Mouse (Mus musculus) lung, postnatal 0 days (tissue): ENCODE data around the gene Kctd6. TPM values are rescaled to one million over a fixed set of nuclear protein-coding genes. Genes with fewer than 3 reads are reported as not detected.
"Not testable (repeated sequence)": the region's sequence is repeated elsewhere in the genome, so short reads cannot be mapped to it uniquely, and the experiment has no call there.

Source experiments
- ATAC-seq: fragments of 200-750 bp; cut with Nextera tagmentation; 2 replicates; pipeline ENCODE4 v1.8.0; 2017; ENCODE audit warnings: moderate library complexity
- DNase-seq: peaks from one replicate; pipeline ENCODE4 v3.0.0-alpha.2; 2016; ENCODE audit warnings: low spot score
- H3K27ac ChIP-seq: fragments of 300-500 bp; sonication (generic); 2 replicates; pipeline ENCODE4 v1.5.1; 2014; ENCODE audit warnings: antibody characterized with exemption, mild to moderate bottlenecking, low read length, mixed read lengths
- H3K27me3 ChIP-seq: fragments of 300-500 bp; sonication (generic); replicated peaks from 2 replicates; pipeline ENCODE4 v1.6.1; 2014; ENCODE audit warnings: low read length, mixed read lengths; ENCODE audit not compliant: insufficient read depth
- H3K36me3 ChIP-seq: fragments of 300-500 bp; sonication (generic); 2 replicates; pipeline ENCODE4 v1.6.1; 2014; ENCODE audit warnings: low read length, mixed read lengths; ENCODE audit not compliant: insufficient read depth
- H3K4me1 ChIP-seq: fragments of 300-500 bp; sonication (generic); 2 replicates; pipeline ENCODE4 v1.6.1; 2014; ENCODE audit warnings: antibody characterized with exemption, low read depth, low read length, mixed read lengths; ENCODE audit not compliant: insufficient read depth
- H3K4me2 ChIP-seq: fragments of 300-500 bp; sonication (generic); replicated peaks from 2 replicates; pipeline ENCODE4 v1.6.1; 2014; ENCODE audit warnings: low read depth, mild to moderate bottlenecking, low read length, moderate library complexity, mixed read lengths
- H3K4me3 ChIP-seq: fragments of 300-500 bp; sonication (generic); 2 replicates; pipeline ENCODE4 v1.5.1; 2014; ENCODE audit warnings: low read depth, low read length
- H3K9ac ChIP-seq: fragments of 300-500 bp; sonication (generic); replicated peaks from 2 replicates; pipeline ENCODE4 v1.6.1; 2014; ENCODE audit warnings: low read depth, mild to moderate bottlenecking
- H3K9me3 ChIP-seq: fragments of 300-500 bp; sonication (generic); 2 replicates; pipeline ENCODE4 v1.6.1; 2016; ENCODE audit warnings: low read length, mixed read lengths
- CTCF ChIP-seq: IDR thresholded peaks from 2 replicates; pipeline ENCODE4 v1.5.1; 2016; ENCODE audit warnings: antibody characterized with exemption, mild to moderate bottlenecking
- EP300 ChIP-seq: IDR thresholded peaks from 2 replicates; pipeline ENCODE4 v1.6.1; 2016; ENCODE audit warnings: antibody characterized with exemption, mild to moderate bottlenecking, control low read depth
- WGBS: fragments of 180-500 bp; shearing (Covaris S2); extraction: QIAGEN DNeasy Blood & Tissue Kit; methylation state at CpG from one replicate; pipeline ENCODE4 v1.1.7; 2014; 5-methylcytosine and 5-hydroxymethylcytosine counted together
- polyA plus RNA-seq: library from polyadenylated mRNA; unstranded; fragments of >200 nt; fragmentation: Nextera tagmentation; extraction: Ambion mirVana; gene quantifications from 2 replicates; pipeline ENCODE4 v1.2.1, GENCODE M21; 2015

Gene Kctd6
- 18.5 and 19.5 TPM in 2 replicates for polyA plus RNA-seq

DNA sequence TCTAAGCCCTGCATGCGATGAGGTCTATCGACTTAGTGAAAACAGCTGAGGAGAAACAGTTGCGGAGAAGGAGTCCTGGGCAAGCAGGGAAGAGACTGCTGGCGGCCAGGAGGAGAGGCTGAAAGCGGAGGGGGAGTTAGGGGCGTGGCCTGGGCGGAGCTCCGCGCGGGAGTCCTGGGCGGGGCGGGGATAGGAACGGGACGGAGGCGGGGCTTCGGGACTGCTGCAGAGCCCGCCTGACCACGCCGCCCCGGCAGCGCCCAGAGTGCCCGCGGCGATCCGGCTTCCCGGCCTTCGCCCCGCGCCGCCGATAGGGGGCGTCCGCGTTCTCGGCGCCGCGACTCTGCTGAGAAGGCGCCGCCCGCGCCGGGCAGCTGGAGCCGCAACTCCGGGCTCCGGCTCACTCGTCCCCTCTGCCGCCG is at the start of gene Kctd6:
Gene Kctd6 (plus strand): TSS at position 338 of the 422 bp plus-strand sequence.
- Histone ChIP-seq H3K9me3 (no peaks in the 10 kb centered on the region), H3K9ac (peak within 1 kb of the TSS; percentile 88), H3K27ac (peak within 1 kb of the TSS; percentile 95), H3K27me3 (no peaks in the 10 kb centered on the region), H3K4me1 (peaks cover 11% of the 10 kb centered on the region; the same call in 1 of the 2 replicates), H3K4me2 (peak within 1 kb of the TSS; percentile 83), H3K4me3 (peak within 1 kb of the TSS; percentile 81), H3K36me3 (no peaks in the 10 kb centered on the region)
- ATAC-seq (peak; percentile 99), DNase-seq (peak; percentile 99)
- TF ChIP-seq EP300 (no peak), CTCF (peak; percentile 74)
- under 1% methylated on average over 31 of the region's 49 CpGs for WGBS

DNA sequence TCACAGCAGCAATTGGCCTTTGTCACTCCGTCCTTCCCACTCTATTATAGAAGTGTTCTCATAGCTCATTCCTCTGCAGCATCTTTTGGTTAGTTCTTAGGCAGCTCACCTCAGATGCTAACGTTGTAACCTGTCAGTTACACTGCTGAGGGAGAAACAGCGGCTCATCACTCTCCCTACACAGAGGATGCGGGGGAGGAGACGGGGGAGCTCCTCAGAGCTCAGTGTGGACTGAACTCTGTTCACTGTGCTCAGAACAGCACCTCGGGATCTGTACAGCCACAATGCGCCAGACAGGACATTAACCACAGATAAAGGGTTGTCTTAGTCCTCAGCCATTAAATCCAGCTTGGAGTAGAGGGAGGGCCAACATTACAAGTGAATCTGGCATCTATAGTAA is 49.5 kb upstream of the Kctd6 start:
- TF ChIP-seq CTCF: no peak
- TF ChIP-seq EP300: no peak
- Histone ChIP-seq H3K9ac (no peak overlapping the region), H3K4me2 (no peak overlapping the region), H3K9me3 (no peaks in the 10 kb centered on the region), H3K27me3 (no peaks in the 10 kb centered on the region), H3K27ac (no peak overlapping the region), H3K4me3 (no peak overlapping the region), H3K4me1 (no peaks in the 10 kb centered on the region), H3K36me3 (peaks cover 49% of the 10 kb centered on the region)
- DNase-seq (no peak), ATAC-seq (no peak)
- 83% methylated on average over 7 of the region's 7 CpGs for WGBS

DNA sequence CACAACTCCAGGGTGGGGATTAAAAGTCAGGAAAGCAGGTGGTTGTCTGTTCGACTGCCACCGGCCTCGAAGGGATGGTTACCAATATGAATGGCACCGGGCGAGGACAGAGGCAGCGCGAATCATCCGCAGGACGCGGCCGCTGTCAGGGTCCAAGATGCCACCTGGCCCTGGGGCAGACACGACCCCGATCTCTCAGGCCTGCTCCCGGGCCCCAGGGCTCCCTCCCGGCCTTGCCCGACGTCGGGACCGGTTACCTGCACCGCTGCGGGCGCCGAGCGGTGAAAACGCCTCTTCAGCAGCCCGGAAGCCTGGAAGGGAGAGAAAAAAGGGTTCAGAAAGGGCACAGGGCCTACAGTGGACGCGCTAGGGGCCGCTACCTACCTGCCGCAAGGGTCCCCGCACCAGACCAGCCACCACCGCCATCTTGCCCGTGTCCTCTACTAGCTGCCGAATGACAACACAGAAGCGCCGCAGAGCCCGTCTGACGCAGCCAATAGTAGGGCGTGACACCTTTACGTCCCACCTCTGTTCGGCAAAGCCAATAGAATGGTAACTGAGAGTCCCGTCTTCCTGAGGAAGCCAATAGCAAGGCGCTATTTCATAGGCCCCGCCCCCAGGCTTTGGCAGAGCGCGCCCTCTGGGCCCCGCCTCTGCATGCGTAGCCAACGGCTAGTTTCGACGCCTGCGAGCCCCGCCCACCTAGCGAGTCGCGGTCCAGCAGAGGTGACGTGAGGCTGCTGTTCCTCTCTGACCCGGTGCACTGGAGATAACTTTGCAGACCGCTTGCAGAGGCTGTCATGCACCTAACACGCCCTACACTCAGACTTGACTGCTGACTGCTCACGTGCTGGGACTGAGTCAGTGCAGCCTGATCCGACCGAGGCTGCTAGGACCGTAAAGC is 41.2 kb upstream of the Kctd6 start, which contains the start of gene Pdhb:
Gene Pdhb (minus strand): TSS at position 519 of the 904 bp plus-strand sequence.
- Histone ChIP-seq H3K27ac (peak within 1 kb of the TSS; percentile 86), H3K9me3 (no peaks in the 10 kb centered on the region), H3K9ac (peak within 1 kb of the TSS; percentile 97), H3K4me1 (peaks cover 4% of the 10 kb centered on the region; the same call in 1 of the 2 replicates), H3K4me2 (peak within 1 kb of the TSS; percentile 87), H3K27me3 (no peaks in the 10 kb centered on the region), H3K4me3 (peak within 1 kb of the TSS; percentile 93), H3K36me3 (peaks cover 15% of the 10 kb centered on the region)
- peak; percentile 100 for DNase-seq
- peak; percentile 99 for ATAC-seq
- WGBS: 1% methylated on average over 64 of the region's 64 CpGs
- TF ChIP-seq CTCF (peak; percentile 45), EP300 (peak; percentile 44; the same call in 1 of the 2 replicates)

DNA sequence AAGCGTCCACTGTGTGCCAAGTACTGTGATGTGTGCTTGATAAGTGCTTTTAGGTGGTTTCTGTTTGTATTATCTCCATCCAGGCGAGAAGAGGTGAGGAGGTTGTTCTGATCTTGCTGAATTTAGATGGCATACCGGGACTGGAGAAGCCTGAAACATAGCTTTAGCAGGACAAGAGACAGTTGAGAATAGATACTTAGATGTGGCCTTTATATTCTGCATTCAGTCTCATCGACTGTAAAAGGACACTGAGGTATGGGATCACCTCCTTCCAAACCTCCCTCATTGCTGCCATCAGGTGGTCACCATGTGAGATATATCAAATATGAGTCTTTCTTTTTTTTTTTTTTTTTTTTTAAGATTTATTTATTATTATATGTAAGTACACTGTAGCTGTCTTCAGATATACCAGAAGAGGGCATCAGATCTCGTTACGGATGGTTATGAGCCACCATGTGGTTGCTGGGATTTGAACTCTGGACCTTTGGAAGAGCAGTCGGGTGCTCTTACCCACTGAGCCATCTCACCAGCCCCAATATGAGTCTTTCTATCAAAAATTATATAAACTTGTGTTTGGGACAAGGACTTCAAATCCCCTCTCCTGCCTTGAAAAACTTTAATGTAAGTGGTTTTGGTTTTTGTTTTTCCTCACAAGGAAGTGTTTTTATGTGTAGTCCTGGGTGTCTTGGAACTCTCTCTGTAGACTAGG is 40.2 kb upstream of the Kctd6 start:
- H3K36me3 ChIP-seq: not testable (repeated sequence)

DNA sequence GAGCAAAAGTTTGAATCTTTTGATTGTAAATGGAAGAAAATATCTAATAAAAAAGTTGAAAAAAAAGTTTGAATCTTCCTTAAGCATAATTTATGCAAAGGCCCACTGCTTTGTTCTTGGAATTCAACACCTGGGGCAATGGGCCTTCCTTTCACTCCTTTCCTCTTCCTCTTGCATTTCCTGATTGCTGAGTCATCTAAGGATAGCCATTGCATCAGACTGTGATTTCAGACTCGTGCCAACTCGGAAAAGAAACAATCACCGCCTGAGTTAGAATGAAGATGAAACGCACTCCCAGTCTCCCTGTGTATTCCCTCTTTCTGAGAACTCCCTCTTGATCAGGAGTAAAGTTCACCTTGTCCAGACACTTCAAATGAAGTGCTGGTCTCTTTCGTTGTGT is 39.3 kb upstream of the Kctd6 start:
- no peak overlapping the region for H3K4me2 ChIP-seq
- H3K27me3 ChIP-seq: no peaks in the 10 kb centered on the region
- no peak overlapping the region for H3K9ac ChIP-seq
- no peak for ATAC-seq
- peaks cover 4% of the 10 kb centered on the region; the same call in 1 of the 2 replicates for H3K4me1 ChIP-seq
- peak; percentile 23 for DNase-seq
- no peak overlapping the region for H3K4me3 ChIP-seq
- no peaks in the 10 kb centered on the region for H3K36me3 ChIP-seq
- TF ChIP-seq CTCF (no peak), EP300 (no peak)
- no peaks in the 10 kb centered on the region for H3K9me3 ChIP-seq
- 75% methylated on average over 5 of the region's 5 CpGs for WGBS
- H3K27ac ChIP-seq: no peak overlapping the region

More for the DNA sequence above, 40.2 kb upstream of the Kctd6 start:
- 0 out of 2 replicates have a peak overlapping the region, but pooled peaks have one; percentile 29 for H3K9ac ChIP-seq
- H3K27ac ChIP-seq: peak overlapping the region; percentile 64
- H3K9me3 ChIP-seq, H3K27me3 ChIP-seq, H3K4me1 ChIP-seq, ATAC-seq: not testable (repeated sequence)
- WGBS: 22% methylated on average over 5 of the region's 7 CpGs
- peak; percentile 43 for TF ChIP-seq CTCF
- H3K4me3 ChIP-seq: peak overlapping the region; percentile 93
- H3K4me2 ChIP-seq: peak overlapping the region; percentile 80
- peak; percentile 44 for DNase-seq

DNA sequence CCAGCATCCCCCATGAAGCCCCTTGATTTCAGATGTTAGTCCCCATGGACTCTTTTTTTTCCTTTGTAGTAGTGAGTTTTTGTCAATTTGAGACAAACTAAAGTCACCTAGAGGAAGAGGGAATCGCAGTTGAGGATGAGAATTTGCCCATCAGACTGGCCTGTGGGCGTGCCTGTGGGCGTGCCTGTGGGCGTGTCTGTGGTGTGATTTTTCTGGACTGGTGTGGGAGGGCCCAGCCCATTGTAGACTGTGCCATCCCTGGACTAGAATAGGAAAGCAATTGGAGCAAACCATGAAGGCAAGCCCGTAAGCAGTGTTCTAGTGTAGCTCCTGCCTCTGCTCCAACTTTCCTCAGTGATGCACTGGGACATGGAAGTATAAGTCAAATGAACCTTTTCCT is 37.7 kb upstream of the Kctd6 start:
- H3K9ac ChIP-seq: no peak overlapping the region
- WGBS: 51% methylated on average over 5 of the region's 5 CpGs
- no peak overlapping the region for H3K4me3 ChIP-seq
- ATAC-seq: no peak
- no peak overlapping the region for H3K27ac ChIP-seq
- H3K4me2 ChIP-seq: no peak overlapping the region
- no peaks in the 10 kb centered on the region for H3K36me3 ChIP-seq
- no peaks in the 10 kb centered on the region for H3K27me3 ChIP-seq
- TF ChIP-seq CTCF (no peak), EP300 (no peak)
- no peak for DNase-seq
- no peaks in the 10 kb centered on the region for H3K9me3 ChIP-seq
- peaks cover 4% of the 10 kb centered on the region; the same call in 1 of the 2 replicates for H3K4me1 ChIP-seq
